Mouse (Mus musculus) testis, adult 2 months (tissue): ENCODE data around the gene Ttc12.

ENCODE experiments used
- CTCF ChIP-seq: fragments of 200-500 bp; IDR thresholded peaks from 2 replicates; pipeline ENCODE4 v1.5.1; 2012; ENCODE audit warnings: low read depth, mild to moderate bottlenecking, inconsistent platforms, low read length, moderate library complexity; ENCODE audit not compliant: control insufficient read depth, insufficient read depth, insufficient replicate concordance
- POLR2A ChIP-seq: fragments of 200-500 bp; IDR thresholded peaks from 2 replicates; pipeline ENCODE4 v1.6.1; 2012; ENCODE audit warnings: low read depth, mild to moderate bottlenecking, inconsistent platforms, low read length, moderate library complexity; ENCODE audit not compliant: control insufficient read depth

DNA sequence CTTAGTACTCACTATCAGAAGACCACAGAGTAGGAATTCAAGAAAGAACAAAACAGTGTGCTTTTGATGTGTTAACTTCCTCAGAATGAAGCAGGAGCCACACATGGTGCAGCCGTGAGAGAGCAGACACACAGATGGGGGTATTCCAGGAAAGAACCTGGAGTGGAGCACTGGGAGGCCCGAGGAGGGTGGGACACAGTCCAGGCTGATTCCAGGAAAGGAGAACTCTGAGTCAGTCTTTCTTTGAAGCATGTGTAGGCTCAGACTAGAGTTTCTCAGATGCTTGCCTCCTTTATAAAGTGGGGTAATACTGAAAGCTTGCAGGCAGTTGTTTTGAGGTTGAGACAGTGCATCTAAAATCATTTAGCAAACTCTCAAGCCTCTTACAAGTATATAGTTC lies 93.8 kb downstream of the Ttc12 start:
- TF ChIP-seq CTCF = no peak
- TF ChIP-seq POLR2A = no peak
